Mouse (Mus musculus) G1E-ER4 (cell line): Measurements from ENCODE around the gene Parp6. TPM values are rescaled to one million over a fixed set of nuclear protein-coding genes. Genes with fewer than 3 reads are reported as not detected.

Experiments used
- GATA1 ChIP-seq: IDR thresholded peaks from one replicate; pipeline ENCODE4 v1.8.0; 2012; ENCODE audit warnings: low read length, inconsistent platforms
- polyA plus RNA-seq: library from polyadenylated mRNA; stranded (reverse); fragments of >175 nt; gene quantifications from 2 replicates; pipeline ENCODE4 v1.2.3, GENCODE M21; 2012

Gene Parp6
- polyA plus RNA-seq, 1 experiment: 8.4 TPM

DNA sequence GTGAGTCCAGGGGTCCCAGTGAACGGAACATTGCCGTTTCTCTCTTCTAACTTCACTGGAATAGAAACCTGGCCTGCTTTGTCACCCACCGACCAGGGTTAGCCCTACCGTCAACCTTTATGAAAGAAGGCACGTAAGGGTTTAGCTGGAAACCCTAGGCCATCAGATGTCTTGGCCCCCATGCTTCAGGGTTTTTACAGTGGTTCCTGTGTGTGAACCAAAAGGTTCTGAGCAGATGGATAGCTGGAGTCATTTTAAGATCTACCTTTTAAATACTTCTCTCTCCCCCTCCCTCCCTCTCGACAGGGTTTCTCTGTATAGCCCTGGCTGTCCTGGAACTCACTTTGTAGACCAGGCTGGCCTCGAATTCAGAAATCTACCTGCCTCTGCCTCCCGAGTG is 48.9 kb downstream of the Parp6 start:
- no peak for TF ChIP-seq GATA1

DNA sequence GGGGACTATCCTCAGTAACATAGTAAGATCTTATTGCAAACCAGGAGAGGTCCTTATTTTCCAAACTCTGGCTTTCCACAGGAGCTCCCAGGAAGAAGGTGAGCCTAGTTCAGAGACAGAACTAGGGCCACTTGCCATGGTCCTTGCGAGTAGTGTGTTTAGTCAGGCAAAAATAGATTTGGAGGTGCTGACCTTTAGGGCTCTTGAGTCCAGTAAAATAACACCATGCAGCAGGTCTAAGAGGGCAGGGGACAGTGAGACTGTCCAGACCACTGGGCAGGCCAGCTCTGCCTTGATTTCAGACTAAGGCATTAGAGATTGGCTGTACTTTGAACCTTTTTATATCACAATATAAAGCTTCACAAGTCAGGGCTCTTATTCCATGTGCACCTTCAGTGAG is 49.7 kb downstream of the Parp6 start:
- no peak for TF ChIP-seq GATA1

DNA sequence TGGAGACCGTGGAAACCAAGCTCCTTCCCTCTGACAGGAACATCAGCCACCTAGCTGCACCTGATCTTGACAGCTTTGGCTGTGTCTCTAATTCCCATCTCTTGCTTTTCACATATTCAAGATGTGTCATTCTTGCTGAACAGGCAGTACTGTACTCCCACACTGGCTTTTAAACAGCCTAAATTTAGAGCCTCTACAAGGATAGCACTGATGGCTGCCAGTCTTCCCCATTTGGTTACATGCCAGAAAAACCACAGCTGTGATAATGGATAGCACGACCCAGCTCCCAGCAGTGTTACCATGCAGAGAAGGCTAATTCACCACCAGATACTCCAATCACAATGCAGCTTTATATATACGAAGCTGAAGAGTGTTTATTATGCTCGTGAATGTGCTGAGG is 50.2 kb downstream of the Parp6 start:
- no peak for TF ChIP-seq GATA1

GRCm38 (mm10) chr9:59667904-59668303 is 50.8 kb downstream of the Parp6 start:
- no peak for TF ChIP-seq GATA1

GRCm38 (mm10) chr9:59668473-59668872 is 51.4 kb downstream of the Parp6 start:
- TF ChIP-seq GATA1: no peak

DNA sequence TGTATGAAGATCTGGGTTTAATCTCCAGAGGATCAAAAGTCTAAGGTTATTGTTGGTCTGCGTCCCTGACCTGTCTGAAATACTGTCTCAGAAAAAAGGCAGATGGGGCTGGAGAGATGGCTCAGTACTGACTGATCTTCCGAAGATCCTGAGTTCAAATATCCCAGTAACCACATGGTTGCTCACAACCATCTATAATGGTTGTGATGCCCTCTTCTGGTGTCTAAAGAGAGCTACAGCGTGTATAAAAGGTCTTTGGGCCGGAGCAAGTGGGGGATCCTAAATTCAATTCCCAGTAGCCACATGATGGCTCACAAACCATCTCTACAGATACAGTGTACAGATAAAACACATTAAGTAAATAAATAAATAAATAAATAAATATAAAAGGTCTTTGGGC is 52.1 kb downstream of the Parp6 start:
- no peak for TF ChIP-seq GATA1

DNA sequence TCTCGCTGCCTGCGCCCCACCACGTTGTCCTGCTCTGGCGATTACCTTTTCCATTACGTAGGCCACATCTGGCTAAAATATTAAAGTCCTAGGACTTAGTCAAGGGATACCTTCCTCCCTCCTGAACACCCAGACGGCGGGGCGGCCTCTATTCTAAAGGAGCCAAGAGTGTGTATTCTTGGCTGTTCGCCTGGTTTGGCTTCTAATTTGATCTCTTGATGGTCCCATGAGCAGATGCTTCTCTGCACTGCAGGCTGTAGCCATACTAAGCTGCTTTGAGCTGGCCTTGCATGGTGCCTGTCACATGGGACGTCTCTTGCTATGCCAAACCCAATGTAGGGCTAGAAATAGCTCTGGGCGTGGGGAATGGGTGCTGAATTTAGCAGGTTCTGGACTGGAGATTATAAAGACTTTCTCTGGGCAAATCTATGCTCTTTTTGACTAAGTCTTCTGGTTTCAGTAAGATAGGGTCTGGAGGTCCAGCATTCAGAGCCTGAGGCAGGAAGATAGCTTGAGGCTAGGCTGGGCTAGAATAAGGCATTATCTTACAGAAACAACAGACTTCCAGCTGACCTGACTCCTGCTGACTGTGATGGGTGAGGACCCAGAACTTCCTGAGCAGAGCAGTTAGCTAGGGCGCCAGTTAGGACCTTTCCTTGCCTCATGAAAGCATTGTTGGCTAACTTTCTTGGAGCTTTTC is 55.3 kb downstream of the Parp6 start:
- TF ChIP-seq GATA1: no peak

- TF ChIP-seq GATA1: no peak
Observed at GRCm38 (mm10) chr9:59673427-59673826, 56.3 kb downstream of the Parp6 start.

GRCm38 (mm10) chr9:59675598-59675997 is 58.5 kb downstream of the Parp6 start:
- no peak for TF ChIP-seq GATA1

DNA sequence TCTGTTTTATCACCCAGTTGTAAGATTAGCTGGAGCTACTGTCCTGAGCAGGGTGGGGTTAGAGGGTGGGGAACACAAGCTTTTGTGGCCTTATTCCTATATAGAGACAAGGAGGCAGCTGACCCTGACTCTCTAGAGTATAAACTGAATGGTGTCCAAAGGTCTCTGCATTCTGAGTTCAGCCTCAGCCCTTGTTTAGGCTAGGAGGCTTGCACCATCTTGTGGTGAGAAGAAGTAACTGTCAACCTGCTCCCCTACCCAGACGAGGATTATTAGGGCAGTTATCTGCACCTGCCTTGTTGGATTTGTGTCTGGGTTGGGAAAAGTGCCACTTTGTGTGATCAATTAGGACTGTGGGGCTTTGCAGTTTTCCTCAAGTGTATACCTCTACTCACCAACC is 61.2 kb downstream of the Parp6 start:
- TF ChIP-seq GATA1: no peak

GRCm38 (mm10) chr9:59679678-59680533 is 62.8 kb downstream of the Parp6 start, which contains the start of gene Gramd2:
Gene Gramd2, plus strand, starts transcription at chr9:59680144.
- TF ChIP-seq GATA1: no peak

DNA sequence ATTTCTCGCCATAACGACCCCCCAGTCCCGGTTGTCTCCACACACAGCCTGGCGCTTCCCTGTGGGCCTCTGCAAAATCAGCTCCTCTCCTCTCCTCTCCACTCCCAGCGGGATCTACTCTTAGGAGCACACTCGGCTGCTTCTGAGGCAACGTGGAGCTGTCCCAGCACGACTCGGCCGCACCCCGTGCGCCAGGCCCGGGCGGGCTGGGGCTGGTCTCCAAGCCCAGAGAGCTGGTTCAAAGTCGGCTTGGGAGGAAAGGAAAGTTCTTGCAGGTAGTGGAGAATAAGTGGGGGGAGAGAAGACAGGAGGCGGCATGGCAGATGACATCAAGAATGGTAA is 63.4 kb downstream of the Parp6 start:
- no peak for TF ChIP-seq GATA1

GRCm38 (mm10) chr9:59684020-59684419 is 66.9 kb downstream of the Parp6 start:
- no peak for TF ChIP-seq GATA1

DNA sequence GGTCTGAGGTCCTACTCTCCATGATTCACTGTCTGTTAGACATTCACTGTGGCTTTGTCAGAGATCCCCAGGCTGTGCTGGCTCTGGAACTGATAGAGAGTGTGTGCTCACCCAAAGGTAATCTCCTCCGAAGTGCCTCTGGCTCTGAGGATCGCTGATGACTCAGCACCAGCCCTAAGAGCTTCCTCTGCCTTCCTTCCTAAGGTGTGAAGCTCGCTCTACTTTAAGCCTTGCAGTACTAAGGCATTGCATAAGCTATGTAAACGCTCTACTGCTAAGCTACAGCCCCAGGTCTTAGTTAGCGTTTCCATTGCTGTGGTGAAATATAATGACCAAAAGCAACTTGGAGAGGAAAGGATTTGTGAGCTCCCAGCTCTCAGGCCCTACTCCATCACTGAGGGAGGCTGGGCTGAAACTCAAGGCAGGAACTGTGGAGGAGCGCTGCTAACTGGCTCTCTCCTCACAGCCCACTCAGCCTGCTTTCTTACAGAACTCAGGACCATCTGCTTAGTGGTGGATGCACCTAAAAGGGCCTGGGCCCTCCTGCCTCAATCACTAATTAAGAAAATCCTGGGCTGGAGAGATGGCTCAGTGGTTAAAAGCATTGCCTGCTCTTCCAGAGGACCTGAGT is 70.4 kb downstream of the Parp6 start:
- TF ChIP-seq GATA1: no peak

GRCm38 (mm10) chr9:59691635-59692094 is 74.6 kb downstream of the Parp6 start:
- no peak for TF ChIP-seq GATA1

DNA sequence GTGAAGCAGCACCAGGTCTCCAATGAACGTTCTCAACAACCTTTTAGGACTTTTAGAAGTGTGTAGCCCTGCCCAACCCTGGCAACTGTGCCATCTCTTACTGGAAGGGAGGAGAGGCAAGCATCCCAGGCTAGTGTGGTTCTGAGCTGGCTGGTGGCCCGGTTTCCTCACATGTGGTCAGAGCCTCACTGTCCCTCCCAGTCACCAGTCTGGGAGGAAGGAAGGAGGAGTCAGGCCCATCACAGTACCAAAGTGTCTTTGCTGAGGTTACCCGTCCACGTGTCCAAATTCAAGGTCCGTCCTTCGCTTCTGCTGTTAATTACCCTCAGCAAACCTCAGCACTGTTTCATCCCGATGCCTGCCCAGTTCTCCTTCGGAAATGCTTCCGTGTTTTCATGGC is 75.1 kb downstream of the Parp6 start:
- no peak for TF ChIP-seq GATA1
